Mouse (Mus musculus) lung, postnatal 0 days (tissue): ENCODE results near the gene Cdc42bpg.

Experiments used
- CTCF ChIP-seq: IDR thresholded peaks from 2 replicates; pipeline ENCODE4 v1.5.1; 2016; ENCODE audit warnings: antibody characterized with exemption, mild to moderate bottlenecking
- EP300 ChIP-seq: IDR thresholded peaks from 2 replicates; pipeline ENCODE4 v1.6.1; 2016; ENCODE audit warnings: antibody characterized with exemption, mild to moderate bottlenecking, control low read depth

DNA sequence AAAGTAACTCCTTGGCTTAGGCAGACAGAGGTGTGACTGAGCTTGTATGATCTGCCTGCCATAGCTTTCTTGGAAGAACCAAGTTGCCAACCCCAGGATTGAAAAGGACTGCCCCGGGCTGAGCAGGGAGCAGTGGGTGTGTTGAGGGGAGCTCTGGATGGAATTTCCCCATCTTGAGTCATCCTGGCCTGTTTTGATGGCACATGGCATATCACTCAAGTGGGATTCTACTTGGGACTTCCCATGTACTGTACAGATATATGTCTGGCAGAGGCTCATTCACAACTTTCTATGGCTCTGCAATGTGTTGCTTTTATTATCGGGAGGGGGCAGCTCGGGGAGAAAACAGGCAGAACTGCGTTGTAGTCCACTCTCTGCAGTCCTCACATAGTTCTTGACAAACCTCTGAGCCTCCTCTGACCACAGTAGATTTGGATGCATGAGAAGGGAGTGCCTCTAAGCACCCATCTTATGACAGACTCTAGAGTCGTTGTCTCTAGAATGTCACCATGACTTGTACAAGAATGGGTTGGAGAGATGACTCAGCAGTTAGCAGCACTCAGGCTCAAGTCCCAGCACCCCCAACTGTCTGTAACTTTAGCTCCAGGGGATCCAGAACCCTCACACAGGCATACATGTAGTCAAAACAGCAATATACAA, 9.6 kb upstream of the Cdc42bpg start:
- no peak for TF ChIP-seq CTCF
- TF ChIP-seq EP300, result no peak
